Mouse (Mus musculus) thymus, postnatal 0 days (tissue): ENCODE results near the gene Usp39. TPM values are rescaled to one million over a fixed set of nuclear protein-coding genes. Genes with fewer than 3 reads are reported as not detected.

Experiments used
- DNase-seq: peaks from one replicate; pipeline ENCODE4 v3.0.0-alpha.2; 2015; ENCODE audit warnings: low spot score
- polyA plus RNA-seq: library from polyadenylated mRNA; unstranded; fragments of >200 nt; fragmentation: Nextera tagmentation; extraction: Ambion mirVana; gene quantifications from 2 replicates; pipeline ENCODE4 v1.2.1, GENCODE M21; 2015

Usp39 gene
- polyA plus RNA-seq, 1 experiment from 2014 or later = 51.1 TPM

GRCm38 (mm10) chr6:72371571-72371970 lies 26.6 kb upstream of the Usp39 start:
- DNase-seq = no peak

GRCm38 (mm10) chr6:72371147-72371546 lies 26.2 kb upstream of the Usp39 start:
- no peak for DNase-seq

- DNase-seq = no peak
Observed at GRCm38 (mm10) chr6:72370091-72370490, 25.1 kb upstream of the Usp39 start.

GRCm38 (mm10) chr6:72369557-72369956 lies 24.6 kb upstream of the Usp39 start:
- no peak for DNase-seq

- no peak for DNase-seq
Observed at GRCm38 (mm10) chr6:72367460-72367974, 22.5 kb upstream of the Usp39 start.

GRCm38 (mm10) chr6:72366844-72367443 lies 22.0 kb upstream of the Usp39 start, which contains the start of gene Rnf181:
Gene Rnf181, minus strand, starts transcription at chr6:72366956.
- no peak for DNase-seq

GRCm38 (mm10) chr6:72366304-72366703 lies 21.3 kb upstream of the Usp39 start:
- no peak for DNase-seq

GRCm38 (mm10) chr6:72364985-72365384 lies 20.0 kb upstream of the Usp39 start:
- DNase-seq = no peak

GRCm38 (mm10) chr6:72364009-72364408 lies 19.0 kb upstream of the Usp39 start:
- no peak for DNase-seq

- peak; percentile 98 for DNase-seq
Observed at GRCm38 (mm10) chr6:72362132-72363028, 17.4 kb upstream of the Usp39 start.

GRCm38 (mm10) chr6:72361121-72361551 lies 16.2 kb upstream of the Usp39 start:
- DNase-seq = no peak

GRCm38 (mm10) chr6:72360599-72360935 lies 15.6 kb upstream of the Usp39 start:
- DNase-seq = no peak

GRCm38 (mm10) chr6:72359891-72360598 lies 15.1 kb upstream of the Usp39 start:
- no peak for DNase-seq

- no peak for DNase-seq
Observed at GRCm38 (mm10) chr6:72359343-72359742, 14.4 kb upstream of the Usp39 start.

- DNase-seq = no peak
Observed at GRCm38 (mm10) chr6:72358086-72358764, 13.2 kb upstream of the Usp39 start.

GRCm38 (mm10) chr6:72357164-72358079 lies 12.4 kb upstream of the Usp39 start:
- no peak for DNase-seq

GRCm38 (mm10) chr6:72356001-72356532 lies 11.1 kb upstream of the Usp39 start:
- no peak for DNase-seq

- DNase-seq = peak; percentile 46
Observed at GRCm38 (mm10) chr6:72355066-72355911, 10.3 kb upstream of the Usp39 start, which contains the start of gene Tmem150a. Gene Tmem150a, plus strand, starts transcription at chr6:72355447.

GRCm38 (mm10) chr6:72354025-72354424 lies 9.0 kb upstream of the Usp39 start:
- DNase-seq = no peak
